Mouse (Mus musculus) stomach, postnatal 0 days (tissue): ENCODE measurements at regions not wholly inside any gene's neighbourhood (a gene's known extent, or its start where the extent isn't known, plus 50 kb on each side); places are given as distances from the start of the nearest gene placed in this dataset.

Experiments
- ATAC-seq: fragments of 200-750 bp; cut with Nextera tagmentation; 2 replicates; pipeline ENCODE4 v1.8.0; 2017; ENCODE audit not compliant: low FRiP score, low TSS enrichment
- DNase-seq: peaks from one replicate; pipeline ENCODE4 v3.0.0-alpha.2; 2016; ENCODE audit warnings: low spot score
- H3K27ac ChIP-seq: fragments of 300-500 bp; sonication (generic); replicated peaks from 2 replicates; pipeline ENCODE4 v1.5.1; 2014; ENCODE audit warnings: mild to moderate bottlenecking, control low read depth
- H3K27me3 ChIP-seq: fragments of 300-500 bp; sonication (generic); 2 replicates; pipeline ENCODE4 v1.6.1; 2014; ENCODE audit warnings: low read length; ENCODE audit not compliant: control insufficient read depth, insufficient read depth
- H3K36me3 ChIP-seq: fragments of 300-500 bp; sonication (generic); 2 replicates; pipeline ENCODE4 v1.6.1; 2014; ENCODE audit warnings: low read length, mixed read lengths; ENCODE audit not compliant: control insufficient read depth, insufficient read depth
- H3K4me1 ChIP-seq: fragments of 300-500 bp; sonication (generic); replicated peaks from 2 replicates; pipeline ENCODE4 v1.6.1; 2014; ENCODE audit warnings: antibody characterized with exemption; ENCODE audit not compliant: control insufficient read depth, insufficient read depth
- H3K4me2 ChIP-seq: fragments of 300-500 bp; sonication (generic); replicated peaks from 2 replicates; pipeline ENCODE4 v1.6.1; 2014; ENCODE audit warnings: low read depth, mild to moderate bottlenecking, control low read depth, moderate library complexity
- H3K4me3 ChIP-seq: fragments of 300-500 bp; sonication (generic); 2 replicates; pipeline ENCODE4 v1.5.1; 2014; ENCODE audit warnings: low read depth, low read length, control low read depth
- H3K9ac ChIP-seq: fragments of 300-500 bp; sonication (generic); 2 replicates; pipeline ENCODE4 v1.6.1; 2014; ENCODE audit warnings: mild to moderate bottlenecking, low read length, control low read depth, mixed read lengths
- H3K9me3 ChIP-seq: fragments of 300-500 bp; sonication (generic); 2 replicates; pipeline ENCODE4 v1.6.1; 2016; ENCODE audit warnings: low read length; ENCODE audit not compliant: control insufficient read depth
- CTCF ChIP-seq: IDR thresholded peaks from 2 replicates; pipeline ENCODE4 v1.5.1; 2016; ENCODE audit warnings: antibody characterized with exemption, low read depth, mild to moderate bottlenecking, moderate library complexity
- EP300 ChIP-seq: optimal IDR thresholded peaks from 2 replicates; pipeline ENCODE3; 2016; ENCODE audit warnings: antibody characterized with exemption
- WGBS: fragments of 180-500 bp; shearing (Covaris S2); extraction: QIAGEN DNeasy Blood & Tissue Kit; methylation state at CpG from one replicate; pipeline ENCODE4 v1.1.7; 2014; 5-methylcytosine and 5-hydroxymethylcytosine counted together

DNA sequence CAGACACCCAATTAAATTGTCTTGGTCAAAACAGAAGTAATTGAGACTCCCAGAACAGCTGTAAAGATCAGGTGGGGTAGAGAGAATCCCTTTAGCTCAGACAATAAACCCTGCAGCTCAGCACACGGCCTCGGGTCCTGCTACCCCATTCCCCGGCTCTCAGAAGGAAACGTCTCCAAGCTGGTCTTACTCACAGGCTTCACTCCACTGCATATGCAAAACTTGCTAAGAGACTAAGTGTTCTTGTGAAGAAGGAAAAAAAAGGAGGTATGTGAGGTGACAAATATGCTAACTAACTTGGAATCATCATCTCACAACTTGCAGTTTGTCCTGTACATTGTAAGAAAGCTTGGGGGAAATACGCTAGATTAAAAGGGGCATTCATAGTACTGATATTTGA, 79.6 kb upstream of the Ipo5 start:
- no peak for DNase-seq
- TF ChIP-seq CTCF (no peak), EP300 (no peak)
- no peak overlapping the region for H3K4me2 ChIP-seq

DNA sequence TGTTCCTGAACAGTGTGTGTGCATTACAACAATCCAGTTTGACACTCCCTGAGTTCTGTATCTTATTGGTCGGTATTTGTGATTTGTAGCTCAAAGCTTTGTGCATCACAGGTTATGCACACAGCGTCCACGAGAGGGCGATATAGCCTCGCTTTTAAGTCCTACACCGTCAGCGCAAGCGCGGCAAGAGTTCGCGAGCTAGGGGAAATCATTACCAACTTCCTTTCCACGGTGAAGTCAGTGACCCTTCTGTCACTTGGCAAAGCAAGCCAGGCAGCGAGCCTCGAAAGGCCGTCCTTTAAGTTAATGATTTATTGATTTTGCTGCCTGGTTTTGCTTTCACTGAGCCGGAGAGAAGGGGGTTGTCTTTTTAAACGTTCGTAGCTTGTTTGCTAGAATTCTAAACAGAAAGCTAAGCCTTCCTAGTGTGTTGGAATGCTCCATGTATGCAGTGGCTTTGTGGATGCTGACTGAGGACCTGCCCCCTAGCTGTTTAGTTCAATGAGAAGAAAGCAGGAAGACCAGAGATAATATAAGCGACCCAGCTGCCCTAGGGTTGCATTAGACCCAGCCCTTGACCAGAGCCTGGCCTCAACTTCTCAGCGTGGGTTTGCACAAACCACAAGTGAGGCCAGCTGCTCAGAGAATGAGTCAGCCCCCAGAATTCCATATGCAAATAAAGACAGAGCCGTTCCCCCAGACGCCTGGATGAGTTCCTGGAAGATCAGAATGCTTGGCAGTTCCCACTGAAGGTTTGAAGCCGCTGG, 79.0 kb upstream of the Ipo5 start:
- under 1% methylated on average over 23 of the region's 23 CpGs for WGBS
- DNase-seq (peak; percentile 93), ATAC-seq (peak; percentile 93)
- Histone ChIP-seq H3K9ac (peak overlapping the region; percentile 13; the same call in 1 of the 2 replicates), H3K4me1 (peaks cover 5% of the 10 kb centered on the region; the same call in 1 of the 2 replicates), H3K27me3 (no peaks in the 10 kb centered on the region), H3K4me3 (peak overlapping the region; percentile 30), H3K27ac (peak overlapping the region; percentile 90), H3K9me3 (no peaks in the 10 kb centered on the region), H3K36me3 (no peaks in the 10 kb centered on the region), H3K4me2 (peak overlapping the region; percentile 43)
- TF ChIP-seq EP300: peak; percentile 37
- peak; percentile 97 for TF ChIP-seq CTCF

More for the DNA sequence above, 79.6 kb upstream of the Ipo5 start:
- Histone ChIP-seq H3K4me3 (no peak overlapping the region), H3K4me1 (peaks cover 5% of the 10 kb centered on the region; the same call in 1 of the 2 replicates), H3K9ac (no peak overlapping the region), H3K9me3 (no peaks in the 10 kb centered on the region), H3K27ac (peak overlapping the region; percentile 63), H3K27me3 (no peaks in the 10 kb centered on the region), H3K36me3 (no peaks in the 10 kb centered on the region)
- no peak for ATAC-seq
- WGBS: 53% methylated on average over 5 of the region's 5 CpGs

DNA sequence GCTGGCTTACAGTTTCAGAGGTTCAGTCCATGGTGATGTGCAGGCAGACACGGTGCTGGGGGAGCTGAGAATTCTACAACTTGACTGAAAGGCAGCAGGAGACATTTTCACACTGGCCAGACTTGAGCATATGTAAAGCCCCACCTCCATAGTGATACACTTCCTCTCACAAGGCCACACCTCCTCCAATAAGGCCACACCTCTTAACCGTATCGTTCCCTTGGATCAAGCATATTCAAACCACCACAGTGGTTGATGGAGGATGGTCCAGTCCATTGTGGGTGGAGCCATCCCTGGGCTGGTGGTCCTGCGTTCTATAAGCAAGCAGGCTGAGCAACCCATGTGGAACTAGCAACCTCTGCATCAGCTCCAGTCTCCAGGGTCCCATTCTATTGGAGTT, 76.2 kb upstream of the Ipo5 start:
- Histone ChIP-seq H3K4me1 (peaks cover 5% of the 10 kb centered on the region; the same call in 1 of the 2 replicates), H3K27ac (no peak overlapping the region), H3K36me3 (no peaks in the 10 kb centered on the region), H3K4me2 (no peak overlapping the region), H3K27me3 (no peaks in the 10 kb centered on the region), H3K9me3 (no peaks in the 10 kb centered on the region), H3K9ac (no peak overlapping the region), H3K4me3 (no peak overlapping the region)
- TF ChIP-seq CTCF (no peak), EP300 (no peak)
- no peak for ATAC-seq
- WGBS: 83% methylated on average over 4 of the region's 4 CpGs
- no peak for DNase-seq

DNA sequence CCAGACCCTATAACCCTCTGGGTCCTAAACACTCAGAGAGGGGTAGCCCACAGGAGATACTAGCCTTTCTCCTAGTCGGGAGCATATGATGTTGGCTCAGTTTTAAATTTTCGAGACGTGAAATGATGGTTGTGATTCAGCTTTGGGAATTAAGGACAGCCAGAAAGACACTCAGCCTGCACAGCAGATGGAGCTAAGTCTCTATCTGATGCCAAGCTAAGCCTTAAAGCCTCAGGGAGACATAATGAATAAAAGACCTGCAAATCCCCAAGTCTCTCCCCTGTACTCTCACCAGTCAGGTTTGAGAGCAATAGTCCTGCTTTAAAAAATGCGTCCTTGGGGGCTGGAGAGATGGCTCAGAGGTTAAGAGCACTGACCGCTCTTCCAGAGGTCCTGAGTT, 75.3 kb upstream of the Ipo5 start:
- H3K9me3 ChIP-seq: no peaks in the 10 kb centered on the region
- H3K4me2 ChIP-seq: no peak overlapping the region
- 57% methylated on average over 5 of the region's 5 CpGs for WGBS
- no peak overlapping the region for H3K9ac ChIP-seq
- ATAC-seq (no peak), DNase-seq (no peak)
- TF ChIP-seq CTCF: peak; percentile 68
- TF ChIP-seq EP300: no peak
- peaks cover 5% of the 10 kb centered on the region; the same call in 1 of the 2 replicates for H3K4me1 ChIP-seq
- H3K4me3 ChIP-seq: no peak overlapping the region
- H3K27me3 ChIP-seq: no peaks in the 10 kb centered on the region
- H3K27ac ChIP-seq: no peak overlapping the region
- no peaks in the 10 kb centered on the region for H3K36me3 ChIP-seq

- Histone ChIP-seq H3K4me3 (no peak overlapping the region), H3K9me3 (no peaks in the 10 kb centered on the region), H3K27ac (no peak overlapping the region), H3K36me3 (no peaks in the 10 kb centered on the region), H3K4me2 (no peak overlapping the region), H3K4me1 (peaks cover 5% of the 10 kb centered on the region; the same call in 1 of the 2 replicates), H3K9ac (no peak overlapping the region), H3K27me3 (no peaks in the 10 kb centered on the region)
- WGBS: 84% methylated on average over 12 of the region's 12 CpGs
- DNase-seq: no peak
- TF ChIP-seq EP300 (no peak), CTCF (no peak)
- no peak for ATAC-seq
These were observed 74.3 kb upstream of the Ipo5 start for GRCm38 (mm10) chr14:120836535-120837316.

- H3K9me3 ChIP-seq: no peaks in the 10 kb centered on the region
- WGBS: 77% methylated on average over 6 of the region's 6 CpGs
- no peak overlapping the region for H3K9ac ChIP-seq
- ATAC-seq (no peak), DNase-seq (no peak)
- TF ChIP-seq EP300 (no peak), CTCF (peak; percentile 50)
- H3K36me3 ChIP-seq: no peaks in the 10 kb centered on the region
- H3K4me1 ChIP-seq: no peaks in the 10 kb centered on the region
- H3K4me3 ChIP-seq: no peak overlapping the region
- H3K27me3 ChIP-seq: no peaks in the 10 kb centered on the region
- no peak overlapping the region for H3K4me2 ChIP-seq
- H3K27ac ChIP-seq: no peak overlapping the region
These were observed 70.1 kb upstream of the Ipo5 start for GRCm38 (mm10) chr14:120840900-120841299.
